Mouse (Mus musculus): Measurements from ENCODE around the gene Trpm8. TPM values are rescaled to one million over a fixed set of nuclear protein-coding genes. Genes with fewer than 3 reads are reported as not detected.

Gene Trpm8
- polyA plus RNA-seq, 1 experiment = 0.02 TPM

GRCm38 (mm10) chr1:88230421-88230820 is 47.0 kb upstream of the Trpm8 start:
- H3K4me2 ChIP-seq (ENCODE audit: low read depth) = no peak overlapping the region
- H3K27me3 ChIP-seq (ENCODE audit: control insufficient read depth, insufficient read depth, insufficient read length) = peaks cover 16% of the 10 kb centered on the region
- H3K36me3 ChIP-seq (ENCODE audit: control insufficient read depth, insufficient read depth) = no peaks in the 10 kb centered on the region
- H3K79me2 ChIP-seq (ENCODE audit: control insufficient read depth, insufficient read depth) = no peaks in the 10 kb centered on the region
- TF ChIP-seq SRF (IDR thresholded peaks at IDR 0.05; ENCODE audit: control insufficient read depth, insufficient read length, low read depth) = no peak
- TF ChIP-seq POLR2AphosphoS2 (IDR thresholded peaks at IDR 0.05; ENCODE audit: insufficient read length, low read depth) = no peak
- H3K4me3 ChIP-seq = no peak overlapping the region
- H3ac ChIP-seq (ENCODE audit: control insufficient read depth, insufficient read length) = no peak overlapping the region

GRCm38 (mm10) chr1:88230981-88231802 is 46.3 kb upstream of the Trpm8 start:
- Histone ChIP-seq H3K79me2 (ENCODE audit: control insufficient read depth, insufficient read depth) (no peaks in the 10 kb centered on the region), H3ac (ENCODE audit: control insufficient read depth, insufficient read length) (no peak overlapping the region), H3K27me3 (ENCODE audit: control insufficient read depth, insufficient read depth, insufficient read length) (peaks cover 16% of the 10 kb centered on the region), H3K4me2 (ENCODE audit: low read depth) (no peak overlapping the region), H3K4me3 (no peak overlapping the region), H3K36me3 (ENCODE audit: control insufficient read depth, insufficient read depth) (no peaks in the 10 kb centered on the region)
- TF ChIP-seq POLR2AphosphoS2 (IDR thresholded peaks at IDR 0.05; ENCODE audit: insufficient read length, low read depth) (no peak), MYOG (IDR thresholded peaks at IDR 0.05; ENCODE audit: control insufficient read depth in 1 of 3, insufficient read depth in 1 of 3, insufficient read length in 2 of 3, low read depth in 2 of 3) (no peak), E2F4 (IDR thresholded peaks at IDR 0.05; ENCODE audit: insufficient read depth) (no peak), TCF3 (IDR thresholded peaks at IDR 0.05; ENCODE audit: insufficient read length, low read depth) (no peak), TCF12 (IDR thresholded peaks at IDR 0.05; ENCODE audit: insufficient read depth, poor library complexity, severe bottlenecking) (no peak), SRF (IDR thresholded peaks at IDR 0.05; ENCODE audit: control insufficient read depth, insufficient read length, low read depth) (no peak), POLR2A (IDR thresholded peaks at IDR 0.05; ENCODE audit: insufficient read length, low read depth) (no peak), CEBPB (IDR thresholded peaks at IDR 0.05; ENCODE audit: insufficient read depth, poor library complexity, severe bottlenecking) (no peak), MAX (IDR thresholded peaks at IDR 0.05; ENCODE audit: low read depth) (no peak), MYOD1 (IDR thresholded peaks at IDR 0.05; ENCODE audit: control insufficient read depth in 1 of 3, insufficient read length in 2 of 3, low read depth in 2 of 3) (no peak), USF1 (IDR thresholded peaks at IDR 0.05; ENCODE audit: low read depth) (no peak), REST (IDR thresholded peaks at IDR 0.05; ENCODE audit: insufficient read depth, insufficient read length) (no peak)

GRCm38 (mm10) chr1:88231803-88232499 is 45.5 kb upstream of the Trpm8 start:
- Histone ChIP-seq H3K27me3 (ENCODE audit: control insufficient read depth, insufficient read depth, insufficient read length) (peaks cover 16% of the 10 kb centered on the region), H3ac (ENCODE audit: control insufficient read depth, insufficient read length) (no peak overlapping the region), H3K4me2 (ENCODE audit: low read depth) (no peak overlapping the region), H3K4me3 (no peak overlapping the region), H3K36me3 (ENCODE audit: control insufficient read depth, insufficient read depth) (no peaks in the 10 kb centered on the region), H3K79me2 (ENCODE audit: control insufficient read depth, insufficient read depth) (no peaks in the 10 kb centered on the region)
- TF ChIP-seq MAX (IDR thresholded peaks at IDR 0.05; ENCODE audit: low read depth) (no peak), REST (IDR thresholded peaks at IDR 0.05; ENCODE audit: insufficient read depth, insufficient read length) (no peak), MYOG (IDR thresholded peaks at IDR 0.05; ENCODE audit: control insufficient read depth in 1 of 3, insufficient read depth in 1 of 3, insufficient read length in 2 of 3, low read depth in 2 of 3) (no peak), TCF12 (IDR thresholded peaks at IDR 0.05; ENCODE audit: insufficient read depth, poor library complexity, severe bottlenecking) (no peak), CEBPB (IDR thresholded peaks at IDR 0.05; ENCODE audit: insufficient read depth, poor library complexity, severe bottlenecking) (no peak), TCF3 (IDR thresholded peaks at IDR 0.05; ENCODE audit: insufficient read length, low read depth) (no peak), E2F4 (IDR thresholded peaks at IDR 0.05; ENCODE audit: insufficient read depth) (no peak), USF1 (IDR thresholded peaks at IDR 0.05; ENCODE audit: low read depth) (no peak)

- no peak overlapping the region for H3K4me3 ChIP-seq
- no peaks in the 10 kb centered on the region for H3K36me3 ChIP-seq (ENCODE audit: control insufficient read depth, insufficient read depth)
- H3K4me2 ChIP-seq (ENCODE audit: low read depth) = no peak overlapping the region
- no peak overlapping the region for H3ac ChIP-seq (ENCODE audit: control insufficient read depth, insufficient read length)
- peaks cover 23% of the 10 kb centered on the region for H3K27me3 ChIP-seq (ENCODE audit: control insufficient read depth, insufficient read depth, insufficient read length)
- no peak for TF ChIP-seq SRF (IDR thresholded peaks at IDR 0.05; ENCODE audit: control insufficient read depth, insufficient read length, low read depth)
- no peak for TF ChIP-seq TCF12 (IDR thresholded peaks at IDR 0.05; ENCODE audit: insufficient read depth, poor library complexity, severe bottlenecking)
- TF ChIP-seq POLR2A (IDR thresholded peaks at IDR 0.05; ENCODE audit: insufficient read length, low read depth) = no peak
- no peak for TF ChIP-seq CEBPB (IDR thresholded peaks at IDR 0.05; ENCODE audit: insufficient read depth, poor library complexity, severe bottlenecking)
- TF ChIP-seq MYOG (IDR thresholded peaks at IDR 0.05; ENCODE audit: control insufficient read depth in 1 of 3, insufficient read depth in 1 of 3, insufficient read length in 2 of 3, low read depth in 2 of 3) = no peak
- TF ChIP-seq USF1 (IDR thresholded peaks at IDR 0.05; ENCODE audit: low read depth) = no peak
- no peak for TF ChIP-seq TCF3 (IDR thresholded peaks at IDR 0.05; ENCODE audit: insufficient read length, low read depth)
- TF ChIP-seq E2F4 (IDR thresholded peaks at IDR 0.05; ENCODE audit: insufficient read depth) = no peak
- TF ChIP-seq MYOD1 (IDR thresholded peaks at IDR 0.05; ENCODE audit: control insufficient read depth in 1 of 3, insufficient read length in 2 of 3, low read depth in 2 of 3) = no peak
- TF ChIP-seq MAX (IDR thresholded peaks at IDR 0.05; ENCODE audit: low read depth) = no peak
- TF ChIP-seq POLR2AphosphoS2 (IDR thresholded peaks at IDR 0.05; ENCODE audit: insufficient read length, low read depth) = no peak
- TF ChIP-seq REST (IDR thresholded peaks at IDR 0.05; ENCODE audit: insufficient read depth, insufficient read length) = no peak
- H3K79me2 ChIP-seq (ENCODE audit: control insufficient read depth, insufficient read depth) = no peaks in the 10 kb centered on the region
Measured at GRCm38 (mm10) chr1:88232664-88233380, 44.6 kb upstream of the Trpm8 start.
